Mouse (Mus musculus) thymus, adult 18-20 months (tissue): ENCODE results near the gene Zfp689.
"Not testable (repeated sequence)": the region's sequence is repeated elsewhere in the genome, so short reads cannot be mapped to it uniquely, and the experiment has no call there.

Source experiments
- DNase-seq, 2 experiments: peaks; one replicate each; pipeline ENCODE4 v3.0.0; 2022; ENCODE audit warnings: mixed read lengths in 2 of 2

Zfp689 gene

GRCm38 (mm10) chr7:127470011-127470715 lies 21.2 kb upstream of the Zfp689 start:
- DNase-seq: no peak

- no peak for DNase-seq
Observed at GRCm38 (mm10) chr7:127466606-127467005, 17.6 kb upstream of the Zfp689 start.

GRCm38 (mm10) chr7:127465670-127466069 lies 16.7 kb upstream of the Zfp689 start:
- not testable (repeated sequence) for DNase-seq

GRCm38 (mm10) chr7:127465191-127465590 lies 16.2 kb upstream of the Zfp689 start:
- DNase-seq: no peak

GRCm38 (mm10) chr7:127459311-127459710 lies 10.4 kb upstream of the Zfp689 start, which contains the start of gene Prr14:
TSS of gene Prr14 (plus strand) at chr7:127459611.
- not testable (repeated sequence) for DNase-seq

- not testable (repeated sequence) for DNase-seq
Observed at GRCm38 (mm10) chr7:127458371-127459122, 9.6 kb upstream of the Zfp689 start.

GRCm38 (mm10) chr7:127454905-127455304 lies 5.9 kb upstream of the Zfp689 start:
- no peak for DNase-seq

- no peak for DNase-seq
Observed at GRCm38 (mm10) chr7:127453056-127453455, 4.1 kb upstream of the Zfp689 start.

- DNase-seq: no peak
Observed at GRCm38 (mm10) chr7:127449966-127450365, 1.0 kb upstream of the Zfp689 start.

- no peak for DNase-seq
Observed at GRCm38 (mm10) chr7:127443976-127444375, 5.0 kb downstream of the Zfp689 start.

GRCm38 (mm10) chr7:127437724-127438123 lies 11.2 kb downstream of the Zfp689 start:
- no peak for DNase-seq

GRCm38 (mm10) chr7:127435206-127435605 lies 13.8 kb downstream of the Zfp689 start:
- no peak for DNase-seq

- no peak for DNase-seq
Observed at GRCm38 (mm10) chr7:127426354-127426753, 22.6 kb downstream of the Zfp689 start.

- DNase-seq: no peak
Observed at GRCm38 (mm10) chr7:127425911-127426310, 23.0 kb downstream of the Zfp689 start.

GRCm38 (mm10) chr7:127425291-127425690 lies 23.7 kb downstream of the Zfp689 start:
- DNase-seq: no peak

- no peak for DNase-seq
Observed at GRCm38 (mm10) chr7:127422247-127422646, 26.7 kb downstream of the Zfp689 start.

- DNase-seq: peak; percentile 90 to 93
Observed at GRCm38 (mm10) chr7:127421388-127422191, 27.4 kb downstream of the Zfp689 start, which contains the start of gene Zfp688. TSS of gene Zfp688 (minus strand) at chr7:127422068.

GRCm38 (mm10) chr7:127411418-127411817 lies 37.5 kb downstream of the Zfp689 start:
- no peak for DNase-seq

- peak; percentile 46 to 70 for DNase-seq
Observed at GRCm38 (mm10) chr7:127406002-127406987, 42.7 kb downstream of the Zfp689 start, which contains the start of gene Zfp764. TSS of gene Zfp764 (minus strand) at chr7:127406822.

- not testable (repeated sequence) for DNase-seq
Observed at GRCm38 (mm10) chr7:127404101-127404500, 44.9 kb downstream of the Zfp689 start.

- no peak for DNase-seq
Observed at GRCm38 (mm10) chr7:127402980-127403379, 46.0 kb downstream of the Zfp689 start.

- no peak for DNase-seq
Observed at GRCm38 (mm10) chr7:127400355-127400754, 48.6 kb downstream of the Zfp689 start.
